Mouse (Mus musculus): ENCODE measurements around the gene Rgsl1. TPM values are rescaled to one million over a fixed set of nuclear protein-coding genes. Genes with fewer than 3 reads are reported as not detected.

Rgsl1 gene
- total RNA-seq, 4 experiments from 2014 or later = 1.1 to 2.0 (median 1.4) TPM

- DNase-seq (ENCODE audit: low spot score in 2 of 2) = no peak
These were observed 103.1 kb downstream of the Rgsl1 start for GRCm38 (mm10) chr1:153740775-153741400.

DNA sequence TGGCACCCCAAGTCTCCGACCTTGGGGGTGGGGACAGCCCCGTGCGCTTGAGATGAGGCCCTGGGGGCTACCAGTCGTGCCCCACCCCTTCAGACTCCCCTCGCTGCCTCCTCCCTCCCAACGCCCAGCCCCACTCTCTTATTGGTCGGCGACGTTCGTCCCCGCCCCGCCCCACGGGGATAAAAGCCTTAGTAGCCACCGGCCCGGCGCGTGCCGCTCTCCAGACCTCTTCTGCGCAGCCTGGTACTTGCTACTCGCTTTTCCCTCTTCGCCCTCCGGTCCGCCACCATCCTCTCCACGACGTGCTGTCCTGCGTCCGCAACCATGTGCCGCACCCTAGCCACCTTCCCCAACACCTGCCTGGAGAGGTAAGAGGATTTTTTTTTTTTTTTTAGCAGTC, 103.8 kb downstream of the Rgsl1 start, which contains the start of gene Rgs16:
Rgs16 (plus strand) TSS at position 205 of the 400 bp plus-strand sequence.
- no peak for DNase-seq (ENCODE audit: low spot score in 2 of 2)

DNA sequence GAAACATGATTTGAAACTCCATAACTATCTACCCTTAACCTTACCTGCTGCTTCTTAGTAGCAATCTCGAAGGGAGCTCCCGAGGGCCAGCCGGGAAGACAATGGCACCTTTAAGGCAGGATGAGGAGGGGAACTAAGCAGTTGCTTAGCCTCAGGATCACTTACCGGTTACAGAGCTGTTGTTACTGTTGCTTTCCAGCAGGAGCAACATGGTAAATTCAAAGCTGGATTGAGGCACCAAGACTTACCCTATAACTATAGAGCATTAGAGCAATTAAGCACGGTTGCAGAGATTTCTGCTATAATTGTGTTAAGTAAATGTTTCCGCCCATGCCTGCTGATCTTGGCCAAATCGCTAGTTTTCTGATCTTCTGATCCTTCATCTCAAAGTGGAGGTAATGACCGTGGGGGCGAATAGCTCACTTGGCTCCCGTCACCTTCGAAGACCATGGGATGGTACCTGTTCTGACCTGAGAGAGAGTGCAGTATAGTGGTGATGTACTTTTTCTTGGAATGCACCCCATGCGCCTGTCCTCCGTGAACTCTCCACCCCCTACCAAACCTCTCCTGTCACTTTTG, 104.4 kb downstream of the Rgsl1 start:
- no peak for DNase-seq (ENCODE audit: low spot score in 2 of 2)

DNA sequence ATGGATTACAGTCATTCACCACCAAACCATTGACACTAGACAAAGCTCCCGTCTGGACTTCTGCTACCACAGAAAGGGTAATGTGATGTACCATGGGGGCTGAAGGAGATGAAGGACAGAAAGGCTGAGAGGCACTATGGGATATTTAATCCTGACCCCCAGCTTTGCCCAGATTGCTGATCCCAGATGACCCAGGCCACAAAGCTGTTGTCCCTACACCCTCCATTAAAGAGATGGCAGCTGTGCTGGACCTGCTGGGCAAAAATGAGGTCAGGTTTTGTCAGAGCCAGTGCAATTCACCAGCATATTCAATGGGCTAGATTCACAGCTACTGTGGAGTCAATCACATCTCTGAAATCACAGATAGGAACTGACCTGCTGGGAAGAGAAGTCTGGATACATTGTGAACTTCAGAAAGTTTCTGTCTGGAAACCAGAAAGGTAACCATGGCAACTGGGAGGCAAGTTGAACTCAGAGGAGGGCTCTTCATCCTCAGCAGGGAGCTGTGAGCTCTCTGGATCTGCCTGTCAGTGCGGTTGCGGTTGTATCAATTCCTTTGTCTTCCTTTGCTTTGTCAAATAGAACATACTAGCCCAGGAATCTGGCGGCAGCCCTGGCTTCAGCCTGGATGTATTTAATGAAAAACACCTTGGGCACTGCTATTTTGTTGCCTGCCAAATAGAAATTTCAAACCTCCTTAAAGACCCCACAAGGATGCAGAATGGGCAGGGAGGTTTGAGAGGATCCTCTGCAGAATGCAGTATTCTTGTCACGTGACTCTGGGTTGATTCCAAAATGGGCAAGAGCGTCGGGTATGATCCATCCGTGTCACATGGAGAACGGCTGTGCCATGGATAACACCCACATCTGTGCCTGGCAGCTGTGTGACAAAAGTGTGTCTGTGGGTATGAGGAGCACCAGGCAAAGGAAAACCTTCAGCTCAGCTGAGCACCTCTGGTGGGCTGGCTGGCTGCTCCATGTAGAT, 106.5 kb downstream of the Rgsl1 start:
- DNase-seq (ENCODE audit: low spot score in 2 of 2) = no peak

GRCm38 (mm10) chr1:153736096-153736495, 107.8 kb downstream of the Rgsl1 start:
- no peak for DNase-seq (ENCODE audit: low spot score in 2 of 2)

- no peak for DNase-seq (ENCODE audit: low spot score in 2 of 2)
These were observed 109.1 kb downstream of the Rgsl1 start for GRCm38 (mm10) chr1:153734866-153735265.

GRCm38 (mm10) chr1:153733181-153733580, 110.8 kb downstream of the Rgsl1 start:
- DNase-seq (ENCODE audit: low spot score in 2 of 2) = no peak

DNA sequence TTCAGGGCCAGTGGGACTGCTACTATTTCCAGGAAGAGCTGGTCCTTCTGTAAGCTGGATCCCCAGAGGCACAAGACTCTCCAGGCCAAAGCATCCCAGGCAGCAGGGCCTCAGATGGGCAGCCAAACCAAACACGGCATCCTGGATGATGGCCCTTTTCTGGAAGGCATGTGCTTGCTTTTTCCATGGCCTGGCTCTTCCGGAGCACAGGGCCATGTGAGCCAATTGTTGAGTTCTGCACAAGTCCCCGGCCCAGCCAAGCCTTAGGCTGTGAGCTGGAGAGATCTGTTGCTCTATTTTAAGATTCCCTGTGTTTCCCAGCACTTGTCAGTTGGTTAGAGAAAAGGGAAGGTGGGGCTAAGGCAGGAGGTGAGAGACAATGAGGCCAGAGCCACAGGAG, 113.3 kb downstream of the Rgsl1 start:
- no peak for DNase-seq (ENCODE audit: low spot score in 2 of 2)

DNA sequence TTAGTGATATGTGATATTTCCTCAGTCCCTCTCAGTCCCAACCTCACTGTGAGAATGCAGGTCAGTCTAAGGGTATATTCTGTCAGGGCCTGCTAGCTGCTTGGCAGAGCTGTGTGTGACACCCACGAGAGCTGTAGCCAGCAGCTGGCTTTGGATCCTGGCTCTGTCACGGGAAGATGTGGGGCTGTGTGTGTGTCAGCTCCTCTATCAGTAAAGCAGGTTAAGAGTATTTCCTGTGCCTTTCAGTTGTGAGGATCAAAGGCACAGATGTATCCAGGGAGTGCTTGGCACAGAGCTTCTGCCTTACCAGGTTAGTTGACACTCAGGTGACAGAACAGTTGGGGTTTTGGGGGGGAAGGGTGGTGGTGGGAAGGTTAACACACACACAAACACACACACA, 114.1 kb downstream of the Rgsl1 start:
- DNase-seq (ENCODE audit: low spot score in 2 of 2) = no peak

Other genes starting within 250 kb of the Rgsl1 start
- gene Rgs8, start 191.1 kb downstream of the Rgsl1 start, total RNA-seq (2022) = 10 to 100 TPM; 67.8 to 86.0 (median 75.7) TPM
- 10 to 100 TPM; 10.1 to 13.2 (median 11.4) TPM for gene Rgs16, start 103.8 kb downstream of the Rgsl1 start, total RNA-seq (2022)
- 10 to 100 TPM in 3 of 4 experiments, 1 to 10 TPM in 1; 10.0 to 12.9 (median 10.9) TPM for gene Rnasel, start 94.7 kb downstream of the Rgsl1 start, total RNA-seq (2022)
- gene Teddm1b, start 30.2 kb upstream of the Rgsl1 start, total RNA-seq (2022) = not detected
- not detected for gene Teddm1a, start 47.6 kb upstream of the Rgsl1 start, total RNA-seq (2022)
- gene Glul, start 55.8 kb upstream of the Rgsl1 start, total RNA-seq (2022) = 1,000 to 10,000 TPM; 1,837 to 2,236 (median 2,010) TPM
- 1 to 10 TPM; 2.4 to 3.7 (median 3.0) TPM for gene Teddm2, start 56.1 kb upstream of the Rgsl1 start, total RNA-seq (2022)

Data from left cerebral cortex, adult 8-10 months (tissue).